Mouse (Mus musculus): ENCODE data around the gene Ptprd. TPM values are rescaled to one million over a fixed set of nuclear protein-coding genes. Genes with fewer than 3 reads are reported as not detected.

Gene Ptprd
- total and polyA plus RNA-seq, 2 experiments from 2014 or later, result 5.6 to 23.3 TPM

GRCm38 (mm10) chr4:76948251-76948650 is 1263.5 kb downstream of the Ptprd start:
- no peak overlapping the region for H3K4me3 ChIP-seq (ENCODE audit: low read depth, low read length)
- TF ChIP-seq EP300 (IDR thresholded peaks at IDR 0.05; ENCODE audit: low read depth) (no peak), CTCF (IDR thresholded peaks at IDR 0.05; ENCODE audit: low read depth) (peak; percentile 52)
- H3K9ac ChIP-seq (replicated peaks; ENCODE audit: low read depth, low read length), result no peak overlapping the region
- H3K27me3 ChIP-seq (ENCODE audit: control insufficient read depth, insufficient read depth, low read length), result no peaks in the 10 kb centered on the region
- H3K36me3 ChIP-seq (replicated peaks; ENCODE audit: control insufficient read depth, insufficient read depth, low read length), result no peaks in the 10 kb centered on the region
- ATAC-seq (ENCODE audit: insufficient read depth, low read depth), result no peak
- no peaks in the 10 kb centered on the region for H3K9me3 ChIP-seq (replicated peaks; ENCODE audit: control insufficient read depth, low read length)
- no peak overlapping the region for H3K27ac ChIP-seq (ENCODE audit: low read depth)
- no peaks in the 10 kb centered on the region for H3K4me1 ChIP-seq (ENCODE audit: control insufficient read depth, insufficient read depth)
- WGBS, result 39% methylated on average over 3 of the region's 3 CpGs
- DNase-seq (ENCODE audit: low spot score), result peak; percentile 9
- H3K4me2 ChIP-seq (ENCODE audit: low read depth, low read length), result no peak overlapping the region

DNA sequence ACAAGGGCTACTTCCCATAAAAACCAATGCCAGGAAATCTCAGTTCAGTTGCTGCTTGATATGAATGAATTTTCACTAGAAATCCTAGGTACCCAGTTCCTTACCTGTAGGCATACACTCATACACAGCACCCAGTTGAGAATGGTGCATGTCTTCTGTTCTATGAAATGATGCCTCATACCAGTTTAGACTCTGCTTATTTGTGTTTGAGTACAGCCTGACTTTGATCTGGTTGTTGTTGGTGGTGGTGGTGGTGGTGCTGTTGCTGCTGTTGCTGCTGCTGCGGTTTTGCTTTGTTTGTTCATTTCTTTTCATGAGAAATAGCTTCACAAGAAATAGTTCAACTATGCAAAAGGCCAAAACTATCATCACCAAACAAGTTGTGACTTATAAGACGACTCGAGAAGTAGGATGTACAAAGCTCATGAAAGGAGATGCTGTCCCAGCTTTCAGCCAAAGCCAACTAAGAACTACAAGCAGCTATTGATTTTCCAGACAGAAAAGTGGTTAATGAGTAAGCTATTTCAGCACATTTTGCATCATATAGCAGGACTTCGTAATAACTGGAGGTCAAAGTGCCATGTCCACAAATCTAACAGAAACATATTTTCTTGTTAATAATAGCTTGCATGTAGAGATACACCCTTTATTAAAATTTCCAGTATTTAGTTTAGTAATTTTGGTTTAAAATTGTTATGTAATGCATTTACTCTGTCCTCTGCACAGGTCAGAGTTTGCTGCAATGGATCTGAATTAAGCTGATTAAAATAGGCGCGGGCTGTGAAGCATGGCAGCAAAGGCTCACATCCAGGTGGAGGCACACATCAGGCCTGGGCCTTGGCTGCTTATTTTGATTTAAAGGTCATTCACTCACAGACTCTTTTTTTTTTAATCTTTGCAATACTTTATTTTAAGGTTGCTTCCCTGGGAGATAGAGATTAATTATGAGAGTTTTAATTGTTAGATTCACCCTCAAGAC is 1270.1 kb downstream of the Ptprd start:
- H3K4me3 ChIP-seq (ENCODE audit: low read depth, low read length), result no peak overlapping the region
- no peaks in the 10 kb centered on the region for H3K9me3 ChIP-seq (replicated peaks; ENCODE audit: control insufficient read depth, low read length)
- H3K9ac ChIP-seq (replicated peaks; ENCODE audit: low read depth, low read length), result no peak overlapping the region
- ATAC-seq (ENCODE audit: insufficient read depth, low read depth) (no peak), DNase-seq (ENCODE audit: low spot score) (no peak)
- no peaks in the 10 kb centered on the region for H3K36me3 ChIP-seq (replicated peaks; ENCODE audit: control insufficient read depth, insufficient read depth, low read length)
- no peaks in the 10 kb centered on the region for H3K4me1 ChIP-seq (ENCODE audit: control insufficient read depth, insufficient read depth)
- WGBS, result 82% methylated on average over 6 of the region's 6 CpGs
- TF ChIP-seq EP300 (IDR thresholded peaks at IDR 0.05; ENCODE audit: low read depth) (no peak), CTCF (IDR thresholded peaks at IDR 0.05; ENCODE audit: low read depth) (no peak)
- H3K27ac ChIP-seq (ENCODE audit: low read depth), result no peak overlapping the region
- H3K27me3 ChIP-seq (ENCODE audit: control insufficient read depth, insufficient read depth, low read length), result no peaks in the 10 kb centered on the region
- H3K4me2 ChIP-seq (ENCODE audit: low read depth, low read length), result no peak overlapping the region

GRCm38 (mm10) chr4:76931559-76931958 is 1280.2 kb downstream of the Ptprd start:
- TF ChIP-seq EP300 (IDR thresholded peaks at IDR 0.05; ENCODE audit: low read depth), result no peak
- no peak for TF ChIP-seq CTCF (IDR thresholded peaks at IDR 0.05; ENCODE audit: low read depth)
- no peaks in the 10 kb centered on the region for H3K9me3 ChIP-seq (replicated peaks; ENCODE audit: control insufficient read depth, low read length)
- no peaks in the 10 kb centered on the region for H3K4me1 ChIP-seq (ENCODE audit: control insufficient read depth, insufficient read depth)
- no peak overlapping the region for H3K9ac ChIP-seq (replicated peaks; ENCODE audit: low read depth, low read length)
- ATAC-seq (ENCODE audit: insufficient read depth, low read depth), result no peak
- no peak overlapping the region for H3K27ac ChIP-seq (ENCODE audit: low read depth)
- no peak overlapping the region for H3K4me2 ChIP-seq (ENCODE audit: low read depth, low read length)
- H3K27me3 ChIP-seq (ENCODE audit: control insufficient read depth, insufficient read depth, low read length), result no peaks in the 10 kb centered on the region
- H3K36me3 ChIP-seq (replicated peaks; ENCODE audit: control insufficient read depth, insufficient read depth, low read length), result no peaks in the 10 kb centered on the region
- no peak overlapping the region for H3K4me3 ChIP-seq (ENCODE audit: low read depth, low read length)
- 51% methylated on average over 2 of the region's 2 CpGs for WGBS
- DNase-seq (ENCODE audit: low spot score), result no peak

GRCm38 (mm10) chr4:76913532-76914150 is 1298.1 kb downstream of the Ptprd start:
- TF ChIP-seq CTCF (IDR thresholded peaks at IDR 0.05; ENCODE audit: low read depth) (no peak), EP300 (IDR thresholded peaks at IDR 0.05; ENCODE audit: low read depth) (no peak)
- Histone ChIP-seq H3K4me3 (ENCODE audit: low read depth, low read length) (no peak overlapping the region), H3K9ac (replicated peaks; ENCODE audit: low read depth, low read length) (no peak overlapping the region), H3K36me3 (replicated peaks; ENCODE audit: control insufficient read depth, insufficient read depth, low read length) (no peaks in the 10 kb centered on the region), H3K27ac (ENCODE audit: low read depth) (no peak overlapping the region), H3K4me2 (ENCODE audit: low read depth, low read length) (no peak overlapping the region), H3K9me3 (replicated peaks; ENCODE audit: control insufficient read depth, low read length) (no peaks in the 10 kb centered on the region), H3K4me1 (ENCODE audit: control insufficient read depth, insufficient read depth) (no peaks in the 10 kb centered on the region), H3K27me3 (ENCODE audit: control insufficient read depth, insufficient read depth, low read length) (no peaks in the 10 kb centered on the region)
- ATAC-seq (ENCODE audit: insufficient read depth, low read depth) (no peak), DNase-seq (ENCODE audit: low spot score) (no peak)
- 72% methylated on average over 5 of the region's 5 CpGs for WGBS

- Histone ChIP-seq H3K9ac (replicated peaks; ENCODE audit: low read depth, low read length) (no peak overlapping the region), H3K36me3 (replicated peaks; ENCODE audit: control insufficient read depth, insufficient read depth, low read length) (no peaks in the 10 kb centered on the region), H3K4me2 (ENCODE audit: low read depth, low read length) (no peak overlapping the region), H3K9me3 (replicated peaks; ENCODE audit: control insufficient read depth, low read length) (no peaks in the 10 kb centered on the region), H3K4me1 (ENCODE audit: control insufficient read depth, insufficient read depth) (no peaks in the 10 kb centered on the region), H3K27ac (ENCODE audit: low read depth) (no peak overlapping the region), H3K4me3 (ENCODE audit: low read depth, low read length) (no peak overlapping the region), H3K27me3 (ENCODE audit: control insufficient read depth, insufficient read depth, low read length) (no peaks in the 10 kb centered on the region)
- ATAC-seq (ENCODE audit: insufficient read depth, low read depth) (no peak), DNase-seq (ENCODE audit: low spot score) (no peak)
- TF ChIP-seq CTCF (IDR thresholded peaks at IDR 0.05; ENCODE audit: low read depth) (no peak), EP300 (IDR thresholded peaks at IDR 0.05; ENCODE audit: low read depth) (no peak)
- 18% methylated on average over 1 of the region's 1 CpGs for WGBS
Measured at GRCm38 (mm10) chr4:76901692-76902091, 1310.1 kb downstream of the Ptprd start.
